Mouse (Mus musculus): ENCODE data around the gene Ing3. TPM values are rescaled to one million over a fixed set of nuclear protein-coding genes. Genes with fewer than 3 reads are reported as not detected.

Ing3 gene
- total RNA-seq, 4 experiments from 2014 or later, result 4.5 to 9.4 (median 6.3) TPM

GRCm38 (mm10) chr6:22020696-22021095 lies 71.3 kb downstream of the Ing3 start:
- no peak for DNase-seq (ENCODE audit: low spot score in 2 of 2)

DNA sequence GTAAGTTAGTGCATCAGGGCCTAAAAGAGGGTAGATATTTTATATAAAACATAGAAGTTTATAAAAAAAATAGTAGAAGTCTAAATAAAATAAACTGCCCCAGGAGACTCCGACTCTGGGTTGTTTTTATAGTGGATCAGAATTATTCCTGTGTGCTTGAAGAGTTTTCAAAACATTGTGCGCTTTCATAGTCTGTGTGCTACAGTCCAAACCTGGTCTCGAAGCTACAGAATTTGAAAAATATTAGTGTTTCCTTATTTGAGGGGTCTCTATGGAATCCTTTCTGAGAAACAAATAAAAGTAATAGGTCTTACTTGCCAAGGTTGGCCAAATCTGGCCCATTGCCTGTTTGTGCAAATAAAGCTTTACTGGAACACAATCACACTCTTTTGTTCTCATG lies 71.9 kb downstream of the Ing3 start:
- no peak for DNase-seq (ENCODE audit: low spot score in 2 of 2)

DNA sequence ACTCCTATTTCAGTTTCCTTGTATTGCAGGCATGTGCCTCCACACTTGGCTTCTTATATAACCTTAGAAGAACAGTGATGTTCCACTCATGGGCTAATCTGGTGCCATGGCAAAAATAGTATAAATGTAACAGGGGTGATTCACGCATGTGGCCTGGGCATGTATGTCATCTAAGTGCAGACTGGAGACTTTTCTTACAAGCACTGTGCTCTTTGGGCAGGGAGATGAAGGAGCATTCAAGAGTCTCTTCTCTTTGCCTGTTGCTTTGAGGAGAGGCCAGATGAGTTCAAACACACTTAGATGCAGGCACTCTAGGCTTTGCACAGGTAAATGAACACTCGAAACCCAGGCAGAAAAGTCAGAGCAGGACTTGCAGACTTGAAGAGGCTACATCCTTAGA lies 74.8 kb downstream of the Ing3 start:
- DNase-seq (ENCODE audit: low spot score in 2 of 2), result no peak

Other genes with a start within 250 kb of the Ing3 start
- 10 to 100 TPM in 3 of 4 experiments, 1 to 10 TPM in 1; 9.9 to 11.7 (median 11.0) TPM for gene Tspan12, start 97.1 kb upstream of the Ing3 start, total RNA-seq (2022)
- 10 to 100 TPM; 22.4 to 26.6 (median 22.9) TPM for gene Cped1, start 36.3 kb downstream of the Ing3 start, total RNA-seq (2022)

Data from gastrocnemius, adult 8-10 months (tissue).